Mouse (Mus musculus): ENCODE measurements around the gene Prkag2. TPM values are rescaled to one million over a fixed set of nuclear protein-coding genes. Genes with fewer than 3 reads are reported as not detected.

Prkag2 gene
- polyA plus RNA-seq, 1 experiment from 2014 or later, result 52.2 TPM

DNA sequence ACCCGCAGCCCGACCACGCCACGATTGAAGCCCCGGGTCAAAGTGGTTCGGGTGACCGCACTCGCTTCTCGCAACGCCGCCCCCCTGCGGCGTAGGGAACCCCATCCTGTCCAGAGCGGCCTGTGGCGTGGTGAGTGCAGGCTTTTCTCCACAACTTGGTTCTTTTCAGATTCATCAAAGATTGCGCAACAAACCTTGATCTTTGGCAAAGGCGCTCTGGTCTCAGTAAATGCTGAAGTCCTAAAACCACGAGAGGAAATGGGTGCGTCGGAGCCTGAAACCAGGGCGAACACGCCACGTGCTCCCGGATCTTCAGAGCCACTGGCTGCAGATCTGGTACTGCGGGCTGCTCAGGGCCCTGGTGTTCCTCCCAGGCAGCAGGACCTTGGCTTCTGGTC is 683 bp upstream of the Prkag2 start:
- H3K36me3 ChIP-seq, result no peaks in the 10 kb centered on the region
- H3K9ac ChIP-seq, result peak overlapping the region; percentile 62
- under 1% methylated on average over 25 of the region's 25 CpGs for WGBS
- H3K4me3 ChIP-seq (replicated peaks), result peak overlapping the region; percentile 66
- H3K9me3 ChIP-seq, result no peaks in the 10 kb centered on the region
- H3K27ac ChIP-seq, result peak overlapping the region; percentile 79; the same call in 1 of the 2 replicates
- peaks cover 9% of the 10 kb centered on the region for H3K27me3 ChIP-seq (replicated peaks)
- peak overlapping the region; percentile 99 for H3K4me2 ChIP-seq (replicated peaks)
- ATAC-seq, result peak; percentile 72
- peaks cover 8% of the 10 kb centered on the region; the same call in 1 of the 2 replicates for H3K4me1 ChIP-seq (replicated peaks)

DNA sequence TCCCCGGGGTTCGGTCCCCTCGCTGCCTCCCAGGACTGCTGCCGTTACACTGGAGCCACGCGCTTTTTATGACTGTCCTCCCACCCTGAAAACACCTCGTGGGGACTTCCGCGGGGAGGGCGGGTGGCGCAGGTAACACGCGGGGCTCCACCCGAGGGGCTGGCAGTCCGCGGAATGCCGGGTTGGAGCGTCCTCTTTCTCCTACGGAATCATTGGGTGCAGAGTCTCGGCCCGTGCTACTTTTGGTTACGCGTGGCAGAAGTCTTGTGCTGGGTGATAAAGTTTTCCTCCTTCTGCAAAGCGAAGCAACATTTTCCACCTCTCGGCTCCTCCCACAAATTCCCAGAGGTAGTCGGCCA is 306 bp downstream of the Prkag2 start:
- no peaks in the 10 kb centered on the region for H3K9me3 ChIP-seq
- no peaks in the 10 kb centered on the region for H3K36me3 ChIP-seq
- H3K4me1 ChIP-seq (replicated peaks), result peaks cover 8% of the 10 kb centered on the region; the same call in 1 of the 2 replicates
- H3K9ac ChIP-seq, result peak overlapping the region; percentile 62
- WGBS, result 1% methylated on average over 26 of the region's 26 CpGs
- peak overlapping the region; percentile 99 for H3K4me2 ChIP-seq (replicated peaks)
- peaks cover 9% of the 10 kb centered on the region for H3K27me3 ChIP-seq (replicated peaks)
- peak overlapping the region; percentile 66 for H3K4me3 ChIP-seq (replicated peaks)
- peak; percentile 19 for ATAC-seq
- peak overlapping the region; percentile 79 for H3K27ac ChIP-seq

DNA sequence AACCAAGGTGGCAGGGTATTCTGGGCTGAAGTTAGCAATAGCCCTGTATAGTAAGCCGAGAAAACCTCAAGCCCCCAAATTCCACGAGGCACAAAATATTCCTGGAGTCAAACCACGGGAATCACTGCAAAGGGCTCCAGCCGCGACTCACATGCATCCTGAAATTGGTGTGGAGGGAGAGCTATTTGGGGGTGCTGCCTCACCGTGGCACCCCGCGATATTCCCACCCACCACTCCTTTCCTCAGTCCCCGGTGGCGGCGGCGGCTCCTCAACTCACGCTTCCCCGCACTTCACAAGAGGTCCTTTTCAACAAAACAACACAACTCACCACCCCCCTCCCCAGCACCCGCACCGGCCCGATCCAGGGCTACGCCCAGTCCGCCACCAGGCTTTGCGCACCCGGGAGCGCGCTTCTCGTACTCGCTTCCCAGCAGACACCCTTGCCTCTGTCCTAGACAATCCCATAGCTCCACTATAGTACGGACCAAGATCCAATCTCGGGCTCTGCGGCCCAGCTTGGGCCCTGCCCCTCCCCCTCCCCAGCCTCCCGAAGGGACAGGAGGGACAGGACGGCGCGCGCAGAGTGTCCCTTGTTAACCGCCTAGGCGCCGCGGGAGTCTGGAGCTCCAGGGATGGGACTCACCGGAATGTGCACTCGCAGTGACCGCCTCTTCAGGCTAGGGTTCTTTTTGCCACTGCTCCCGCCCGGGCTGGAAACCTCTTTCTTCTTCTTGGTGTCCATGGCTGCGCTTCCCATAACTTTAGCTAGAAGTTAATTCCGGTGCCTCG is 880 bp downstream of the Prkag2 start:
- under 1% methylated on average over 45 of the region's 45 CpGs for WGBS
- peak overlapping the region; percentile 62 for H3K9ac ChIP-seq
- H3K36me3 ChIP-seq, result no peaks in the 10 kb centered on the region
- peak; percentile 73 for ATAC-seq
- peak overlapping the region; percentile 99 for H3K4me2 ChIP-seq (replicated peaks)
- H3K9me3 ChIP-seq, result no peaks in the 10 kb centered on the region
- H3K4me3 ChIP-seq (replicated peaks), result peak overlapping the region; percentile 66
- peak overlapping the region; percentile 79; the same call in 1 of the 2 replicates for H3K27ac ChIP-seq
- peaks cover 9% of the 10 kb centered on the region for H3K27me3 ChIP-seq (replicated peaks)
- H3K4me1 ChIP-seq (replicated peaks), result peaks cover 8% of the 10 kb centered on the region; the same call in 1 of the 2 replicates

DNA sequence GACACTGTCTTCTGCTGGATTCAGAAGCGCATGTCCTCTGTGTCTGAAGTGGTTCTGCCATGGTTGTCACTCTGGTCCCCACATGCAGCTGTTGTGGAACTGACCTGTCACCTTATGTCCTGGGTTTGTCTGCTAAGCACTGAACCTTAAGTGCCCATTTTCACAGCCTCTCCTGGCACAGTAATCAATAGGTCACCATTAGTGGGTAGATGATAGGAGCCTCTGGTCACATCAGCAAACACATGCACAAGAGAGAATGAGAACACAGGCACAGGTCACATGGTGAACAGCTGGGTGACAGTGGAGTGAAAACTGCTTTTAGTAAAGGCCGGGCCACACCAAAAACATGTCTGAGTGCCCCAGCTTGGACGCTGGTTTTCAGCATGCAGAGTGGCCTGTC is 2.6 kb downstream of the Prkag2 start:
- H3K36me3 ChIP-seq, result no peaks in the 10 kb centered on the region

DNA sequence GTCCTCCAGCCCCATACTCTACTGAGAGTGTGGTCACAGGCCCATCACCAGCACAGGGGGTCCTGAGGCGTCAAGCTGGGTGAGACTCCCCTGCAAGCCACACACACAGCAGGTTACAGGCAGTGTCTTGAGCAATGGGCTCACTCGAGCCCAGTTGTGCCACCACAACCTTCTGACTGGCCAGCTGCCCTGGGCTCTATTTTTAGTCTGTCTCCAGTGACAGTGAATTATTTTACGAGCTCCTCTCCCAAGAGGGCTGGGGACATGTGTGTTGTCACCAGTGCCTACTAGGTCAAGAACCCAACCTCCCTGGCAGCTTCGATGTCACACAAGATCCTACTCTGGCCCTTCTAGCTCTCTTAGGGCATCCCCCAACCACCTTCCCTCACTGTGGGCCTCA is 4.0 kb downstream of the Prkag2 start:
- Histone ChIP-seq H3K4me2 (replicated peaks) (no peak overlapping the region), H3K9ac (no peak overlapping the region), H3K36me3 (no peaks in the 10 kb centered on the region), H3K27ac (no peak overlapping the region), H3K4me1 (replicated peaks) (peaks cover 8% of the 10 kb centered on the region; the same call in 1 of the 2 replicates), H3K9me3 (no peaks in the 10 kb centered on the region), H3K27me3 (replicated peaks) (peaks cover 9% of the 10 kb centered on the region), H3K4me3 (replicated peaks) (no peak overlapping the region)
- ATAC-seq, result no peak
- 69% methylated on average over 4 of the region's 4 CpGs for WGBS

More for the DNA sequence above, 2.6 kb downstream of the Prkag2 start:
- Histone ChIP-seq H3K27ac (no peak overlapping the region), H3K4me2 (replicated peaks) (0 out of 2 replicates have a peak overlapping the region, but pooled peaks have one; percentile 99), H3K9me3 (no peaks in the 10 kb centered on the region), H3K4me3 (replicated peaks) (no peak overlapping the region), H3K4me1 (replicated peaks) (peaks cover 8% of the 10 kb centered on the region; the same call in 1 of the 2 replicates), H3K27me3 (replicated peaks) (peaks cover 9% of the 10 kb centered on the region), H3K9ac (no peak overlapping the region)
- 72% methylated on average over 3 of the region's 3 CpGs for WGBS
- no peak for ATAC-seq

DNA sequence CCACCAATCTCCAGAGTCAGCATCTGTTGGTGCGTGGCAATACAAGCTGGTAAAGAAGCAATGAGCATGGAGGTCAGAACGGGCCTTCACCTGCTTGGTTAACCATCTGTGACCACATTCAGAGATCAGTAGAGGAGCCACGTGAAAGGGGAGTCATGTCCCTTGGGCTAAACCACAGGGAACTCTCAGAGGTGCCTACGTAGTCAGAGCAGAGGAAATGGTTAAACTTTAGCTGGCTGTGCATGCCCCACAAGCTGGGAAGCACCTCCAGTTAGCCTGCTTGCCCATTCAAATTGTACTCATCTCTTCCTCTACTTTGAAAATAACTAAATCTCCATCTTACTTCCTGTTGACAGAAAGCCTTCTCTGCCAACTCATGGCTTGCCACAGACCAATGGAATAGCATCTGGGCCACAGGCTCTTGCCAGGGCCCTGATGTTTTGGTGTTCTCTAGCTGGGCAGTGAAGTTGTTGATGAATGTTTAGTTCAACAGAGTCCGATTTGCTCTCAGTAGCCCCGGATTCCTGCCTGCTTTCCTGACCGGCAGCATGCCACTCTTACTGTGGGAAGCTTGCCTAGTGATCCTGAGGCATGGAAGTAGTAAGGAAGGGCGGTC is 7.7 kb downstream of the Prkag2 start:
- Histone ChIP-seq H3K27me3 (replicated peaks) (no peaks in the 10 kb centered on the region), H3K4me3 (replicated peaks) (no peak overlapping the region), H3K9me3 (no peaks in the 10 kb centered on the region), H3K4me1 (replicated peaks) (no peaks in the 10 kb centered on the region), H3K9ac (no peak overlapping the region), H3K4me2 (replicated peaks) (no peak overlapping the region), H3K27ac (no peak overlapping the region), H3K36me3 (no peaks in the 10 kb centered on the region)
- no peak for ATAC-seq
- 81% methylated on average over 8 of the region's 8 CpGs for WGBS

DNA sequence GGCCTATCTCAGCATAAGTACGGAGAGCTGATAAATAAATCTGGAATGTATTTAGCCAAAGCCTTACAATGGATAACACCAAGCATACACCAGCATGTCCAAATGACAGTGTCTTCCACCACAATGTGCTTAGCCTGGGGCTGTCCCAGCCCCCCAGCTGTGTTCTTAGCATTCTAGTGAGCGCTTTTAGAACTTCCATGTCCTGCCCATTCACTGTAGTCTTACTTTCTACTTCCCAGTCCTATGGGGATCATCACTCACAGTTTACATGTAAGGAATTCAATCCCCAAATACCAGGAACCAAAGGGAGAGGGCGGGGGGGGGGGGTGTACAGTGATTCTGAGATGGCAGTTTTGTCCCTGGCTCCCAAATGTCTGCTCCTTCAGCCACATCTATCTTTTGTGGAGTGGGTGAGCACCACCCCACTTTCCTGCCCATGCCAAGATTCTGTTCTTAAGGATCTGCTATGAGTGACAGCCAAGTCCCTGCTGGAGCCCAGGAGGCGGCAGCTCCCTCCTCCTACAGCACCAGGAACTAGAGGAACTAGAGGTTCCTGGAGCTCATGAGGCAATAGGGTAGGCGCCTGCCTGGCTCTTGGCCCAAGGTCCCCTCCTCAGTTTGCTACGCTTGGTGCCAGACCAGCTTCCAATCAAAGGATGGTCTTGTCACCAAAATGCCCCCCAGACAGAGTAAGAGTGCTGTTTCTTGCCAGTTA is 11.0 kb downstream of the Prkag2 start:
- 87% methylated on average over 6 of the region's 6 CpGs for WGBS
- no peaks in the 10 kb centered on the region for H3K27me3 ChIP-seq (replicated peaks)
- no peaks in the 10 kb centered on the region for H3K9me3 ChIP-seq
- H3K4me3 ChIP-seq (replicated peaks), result no peak overlapping the region
- H3K4me2 ChIP-seq (replicated peaks), result no peak overlapping the region
- H3K9ac ChIP-seq, result no peak overlapping the region
- H3K36me3 ChIP-seq, result no peaks in the 10 kb centered on the region
- peaks cover 5% of the 10 kb centered on the region; the same call in 1 of the 2 replicates for H3K4me1 ChIP-seq (replicated peaks)
- no peak for ATAC-seq
- H3K27ac ChIP-seq, result no peak overlapping the region

DNA sequence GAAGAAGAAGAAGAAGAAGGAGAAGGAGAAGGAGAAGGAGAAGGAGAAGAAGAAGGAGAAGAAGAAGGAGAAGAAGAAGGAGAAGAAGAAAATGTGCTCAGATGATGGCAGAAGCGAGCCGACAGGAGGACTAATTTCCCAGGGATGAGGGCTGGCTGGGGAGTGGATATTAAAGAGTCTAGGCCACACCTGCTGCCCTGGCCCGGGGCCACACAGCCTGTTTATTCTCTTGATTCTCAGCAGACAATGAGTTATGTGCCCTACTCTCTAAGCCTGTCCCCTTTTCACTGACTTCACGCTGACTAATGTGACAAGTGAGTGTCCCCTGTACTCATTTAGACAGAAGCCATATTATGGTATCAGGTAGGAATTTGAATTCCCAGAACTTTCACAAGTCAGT is 11.8 kb downstream of the Prkag2 start:
- no peak overlapping the region for H3K27ac ChIP-seq
- 64% methylated on average over 4 of the region's 4 CpGs for WGBS
- no peak overlapping the region for H3K9ac ChIP-seq
- H3K4me3 ChIP-seq (replicated peaks), result no peak overlapping the region
- H3K27me3 ChIP-seq (replicated peaks), result no peaks in the 10 kb centered on the region
- peaks cover 5% of the 10 kb centered on the region; the same call in 1 of the 2 replicates for H3K4me1 ChIP-seq (replicated peaks)
- no peak overlapping the region for H3K4me2 ChIP-seq (replicated peaks)
- no peaks in the 10 kb centered on the region for H3K9me3 ChIP-seq
- ATAC-seq, result no peak
- H3K36me3 ChIP-seq, result no peaks in the 10 kb centered on the region

DNA sequence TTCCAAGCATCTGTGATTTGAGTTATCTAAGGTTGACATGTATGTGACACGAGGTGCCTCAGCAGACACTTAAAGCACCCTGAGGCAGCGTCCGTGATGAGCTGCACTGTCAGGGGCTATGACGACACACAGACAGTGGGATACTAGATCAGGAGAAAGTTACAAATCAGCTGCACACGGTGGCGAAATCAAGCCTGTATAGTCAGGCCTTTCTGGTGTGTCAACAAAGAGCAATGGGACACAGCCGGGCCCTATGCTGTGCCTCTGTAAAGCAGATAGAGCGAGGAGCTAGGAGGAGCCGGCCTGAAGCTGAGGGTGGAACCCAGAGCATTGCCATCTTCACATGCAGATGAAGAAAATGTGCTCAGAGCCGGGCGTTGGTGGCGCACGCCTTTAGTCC is 12.3 kb downstream of the Prkag2 start:
- Histone ChIP-seq H3K4me3 (replicated peaks) (no peak overlapping the region), H3K9ac (no peak overlapping the region), H3K27ac (no peak overlapping the region), H3K36me3 (no peaks in the 10 kb centered on the region), H3K4me1 (replicated peaks) (peaks cover 5% of the 10 kb centered on the region; the same call in 1 of the 2 replicates), H3K27me3 (replicated peaks) (no peaks in the 10 kb centered on the region), H3K9me3 (no peaks in the 10 kb centered on the region), H3K4me2 (replicated peaks) (no peak overlapping the region)
- WGBS, result 74% methylated on average over 13 of the region's 13 CpGs
- no peak for ATAC-seq

DNA sequence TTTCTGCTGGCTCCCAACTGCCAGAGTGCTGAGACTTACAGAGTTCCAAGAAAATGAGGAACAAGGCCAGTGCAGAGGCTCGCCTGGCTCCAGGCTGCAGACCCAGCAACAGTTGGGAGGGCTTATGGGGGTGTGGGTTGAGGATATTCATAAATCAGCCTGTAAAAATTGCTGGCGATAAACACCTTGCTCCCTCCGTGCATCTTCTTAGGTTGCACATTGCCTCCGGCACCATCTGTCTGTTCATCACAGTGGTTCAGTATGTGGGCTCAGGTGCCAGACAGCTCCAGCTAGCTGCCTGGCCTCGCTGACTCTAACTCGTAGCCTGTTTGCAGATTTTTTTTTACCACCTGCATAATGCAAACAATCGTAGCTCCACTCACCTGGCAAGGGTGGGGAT is 13.4 kb downstream of the Prkag2 start:
- Histone ChIP-seq H3K27ac (no peak overlapping the region), H3K9me3 (no peaks in the 10 kb centered on the region), H3K27me3 (replicated peaks) (no peaks in the 10 kb centered on the region), H3K4me1 (replicated peaks) (peaks cover 5% of the 10 kb centered on the region; the same call in 1 of the 2 replicates), H3K4me2 (replicated peaks) (no peak overlapping the region), H3K9ac (no peak overlapping the region), H3K4me3 (replicated peaks) (no peak overlapping the region), H3K36me3 (no peaks in the 10 kb centered on the region)
- WGBS, result 73% methylated on average over 7 of the region's 7 CpGs
- ATAC-seq, result no peak

DNA sequence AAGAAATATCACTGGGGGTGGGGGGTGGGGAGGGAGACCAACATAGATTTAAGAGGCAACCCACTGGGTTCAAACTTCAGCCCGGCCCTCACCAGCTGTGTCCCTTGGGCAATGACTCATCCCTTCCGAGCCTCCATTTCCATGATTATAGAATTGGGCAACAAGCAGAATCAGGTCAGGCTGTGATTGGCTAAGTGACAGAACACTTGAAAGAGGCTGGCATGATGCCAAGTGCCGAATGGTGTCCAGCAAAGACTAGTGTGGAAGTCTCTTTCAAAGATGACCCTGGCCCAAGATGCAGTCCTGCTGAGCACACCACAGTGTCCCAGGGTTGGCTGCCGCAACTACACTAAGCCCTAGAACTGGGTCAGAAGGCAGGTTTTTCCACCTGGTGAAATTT is 14.2 kb downstream of the Prkag2 start:
- Histone ChIP-seq H3K27ac (no peak overlapping the region), H3K36me3 (no peaks in the 10 kb centered on the region)

DNA sequence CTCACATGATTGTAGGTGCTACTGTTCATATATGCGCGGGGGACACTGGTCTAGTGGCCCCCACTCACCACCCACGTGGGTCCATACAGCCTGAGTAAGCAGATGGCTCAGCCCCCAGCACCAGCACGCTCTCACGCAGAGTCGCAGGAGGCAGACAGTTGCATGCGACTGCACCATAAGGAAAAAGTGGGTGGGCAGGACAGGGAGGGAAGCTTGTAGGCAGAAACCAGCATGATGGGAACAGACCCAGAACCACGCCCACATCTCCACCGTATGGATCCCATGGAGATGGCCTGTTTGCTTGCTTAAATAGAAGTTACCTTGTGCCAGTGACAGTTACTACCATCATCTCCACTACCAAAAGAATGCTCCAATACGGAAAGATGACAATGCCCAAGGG is 15.3 kb downstream of the Prkag2 start:
- Histone ChIP-seq H3K4me3 (replicated peaks) (no peak overlapping the region), H3K27me3 (replicated peaks) (no peaks in the 10 kb centered on the region), H3K4me1 (replicated peaks) (peaks cover 5% of the 10 kb centered on the region; the same call in 1 of the 2 replicates), H3K9ac (no peak overlapping the region), H3K9me3 (no peaks in the 10 kb centered on the region), H3K36me3 (no peaks in the 10 kb centered on the region), H3K27ac (no peak overlapping the region), H3K4me2 (replicated peaks) (no peak overlapping the region)
- WGBS, result 89% methylated on average over 10 of the region's 10 CpGs
- no peak for ATAC-seq

More for the DNA sequence above, 14.2 kb downstream of the Prkag2 start:
- Histone ChIP-seq H3K4me3 (replicated peaks) (no peak overlapping the region), H3K4me2 (replicated peaks) (no peak overlapping the region), H3K4me1 (replicated peaks) (peaks cover 5% of the 10 kb centered on the region; the same call in 1 of the 2 replicates), H3K9ac (no peak overlapping the region), H3K9me3 (no peaks in the 10 kb centered on the region), H3K27me3 (replicated peaks) (no peaks in the 10 kb centered on the region)
- WGBS, result 46% methylated on average over 4 of the region's 4 CpGs
- ATAC-seq, result peak; percentile 39; the same call in 1 of the 2 replicates
